In the genomic region with DNA sequence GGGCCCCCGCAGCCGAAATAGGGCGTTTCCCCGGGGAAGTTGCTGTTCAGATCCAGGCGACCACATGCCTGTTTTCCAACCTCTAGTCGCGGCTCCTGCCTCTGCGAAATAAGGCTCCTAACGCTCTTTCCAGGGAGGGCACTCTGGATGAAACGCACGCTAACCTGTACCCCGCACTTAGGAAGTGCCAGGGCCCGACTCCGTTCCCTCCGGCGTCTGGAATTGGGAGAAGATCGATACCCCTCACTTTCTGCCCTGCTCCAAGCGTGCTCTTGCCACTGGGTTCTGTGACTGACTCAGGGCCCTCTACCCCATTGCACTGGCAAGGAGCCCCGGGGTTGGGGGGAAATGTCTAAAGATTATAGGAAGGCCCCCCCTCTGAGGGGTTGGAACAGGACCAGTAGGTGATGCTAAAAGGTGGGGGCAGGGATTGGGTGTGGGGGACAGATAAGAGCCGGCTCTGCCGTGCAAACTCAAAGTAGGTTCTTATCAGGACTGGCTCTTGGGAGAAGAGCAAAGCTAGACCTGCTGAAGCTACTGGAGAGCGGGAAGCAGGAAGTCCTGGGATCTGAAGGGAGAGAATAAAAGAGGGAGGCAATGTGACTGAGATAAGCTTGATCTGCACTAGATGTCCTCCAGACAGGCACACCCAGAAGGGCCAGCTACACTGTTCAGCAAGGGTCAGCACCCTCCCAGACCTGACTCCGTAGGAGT, we compare ENCODE assay signal across 8 mouse cellular contexts. TPM values are rescaled to one million over a fixed set of nuclear protein-coding genes. Genes with fewer than 3 reads are reported as not detected.
DNase-seq lines count a peak whose midpoint lies in the region; ATAC-seq lines count a peak whose summit lies in the region.

No protein-coding gene starts in this region.

- H3K9ac ChIP-seq in hindbrain, embryonic 11.5 days (ENCODE audit: low read depth, low read length) = peak overlapping the region; percentile 60
- H3K9ac ChIP-seq in liver, embryonic 11.5 days (ENCODE audit: low read depth, low read length) = peak overlapping the region; percentile 85

- 2% methylated on average over 23 of the region's 23 CpGs for WGBS in hindbrain, embryonic 11.5 days
- under 1% methylated on average over 23 of the region's 23 CpGs for WGBS in liver, embryonic 11.5 days

- no peaks in the 10 kb centered on the region for H3K9me3 ChIP-seq in hindbrain, embryonic 11.5 days (ENCODE audit: control insufficient read depth, low read length)
- H3K9me3 ChIP-seq in liver, embryonic 11.5 days (ENCODE audit: control insufficient read depth, low read length) = no peaks in the 10 kb centered on the region

- peak overlapping the region; percentile 74 for H3K4me3 ChIP-seq in hindbrain, embryonic 11.5 days (ENCODE audit: low read depth, low read length)
- peak overlapping the region; percentile 80 for H3K4me3 ChIP-seq in liver, embryonic 11.5 days (ENCODE audit: low read depth, low read length)

- DNase-seq in right cerebral cortex, postnatal 14 days = peak; percentile 13
- no peak for DNase-seq in right cerebral cortex, postnatal 25 days
- peak; percentile 7 for DNase-seq in brain, adult 2 months (ENCODE audit: low read depth, low spot score)
- DNase-seq in hindbrain, embryonic 11.5 days (ENCODE audit: low spot score) = no peak
- peak; percentile 81 for DNase-seq in liver, embryonic 11.5 days (ENCODE audit: low spot score)
- peak; percentile 2 for DNase-seq in natural killer cell, adult 2 months (ENCODE audit: low spot score in 2 of 2)
- DNase-seq in adipocyte (ENCODE audit: low spot score) = no peak

- peak overlapping the region; percentile 88 for H3K4me2 ChIP-seq in hindbrain, embryonic 11.5 days (replicated peaks; ENCODE audit: low read depth, low read length)
- H3K4me2 ChIP-seq in liver, embryonic 11.5 days = peak overlapping the region; percentile 98

- peak; percentile 35 for ATAC-seq in erythroblast, adult 5-6 weeks (replicated peaks; ENCODE audit: low FRiP score, poor library complexity, severe bottlenecking)
- peak; percentile 28 for ATAC-seq in hindbrain, embryonic 11.5 days (ENCODE audit: low FRiP score)
- ATAC-seq in liver, embryonic 11.5 days (replicated peaks; ENCODE audit: low FRiP score) = peak; percentile 67

- no peak overlapping the region for H3K27ac ChIP-seq in hindbrain, embryonic 11.5 days (ENCODE audit: low read depth, low read length)
- peak overlapping the region; percentile 84 for H3K27ac ChIP-seq in liver, embryonic 11.5 days (ENCODE audit: low read depth, low read length)

- H3K4me1 ChIP-seq in hindbrain, embryonic 11.5 days (replicated peaks; ENCODE audit: control insufficient read depth, insufficient read depth, low read length) = no peaks in the 10 kb centered on the region
- peaks cover 20% of the 10 kb centered on the region for H3K4me1 ChIP-seq in liver, embryonic 11.5 days (replicated peaks; ENCODE audit: control insufficient read depth, insufficient read depth, low read length)

- H3K27me3 ChIP-seq in hindbrain, embryonic 11.5 days (ENCODE audit: control insufficient read depth, insufficient read depth, low read length) = peaks cover 13% of the 10 kb centered on the region
- H3K27me3 ChIP-seq in liver, embryonic 11.5 days (replicated peaks; ENCODE audit: control insufficient read depth, insufficient read depth, low read length) = no peaks in the 10 kb centered on the region

- H3K36me3 ChIP-seq in hindbrain, embryonic 11.5 days (ENCODE audit: control insufficient read depth, insufficient read depth, low read length) = no peaks in the 10 kb centered on the region
- H3K36me3 ChIP-seq in liver, embryonic 11.5 days (ENCODE audit: control insufficient read depth, insufficient read depth, low read length) = no peaks in the 10 kb centered on the region

RNA-seq across cellular contexts. Expression of gene Rybp, which starts 0.9 kb away (rescaled TPM):
- total RNA-seq in erythroblast, adult 5-6 weeks (2015; ENCODE audit: low replicate concordance) = 11.7 and 12.7 TPM in 2 replicates
- 8.6 and 9.2 TPM in 2 replicates for total RNA-seq in erythroblast, adult 5-6 weeks (2017; ENCODE audit: low replicate concordance)
- 9.8 and 9.9 TPM in 2 replicates for polyA plus RNA-seq in hindbrain, embryonic 11.5 days (2014; fragmentation: Nextera tagmentation; extraction: Ambion mirVana)
- 8.7 and 11.2 TPM in 2 replicates for polyA plus RNA-seq in liver, embryonic 11.5 days (2014; fragmentation: Nextera tagmentation; extraction: Ambion mirVana)

Comparison
In these comparisons a context has a peak if more than half of its experiments do, and no peak if none do; other contexts are left out.
1. DNase-seq: peak in right cerebral cortex, postnatal 14 days (single experiment), brain, adult 2 months (single experiment), liver, embryonic 11.5 days (single experiment) and natural killer cell, adult 2 months (2 of 2); none in right cerebral cortex, postnatal 25 days (single experiment), hindbrain, embryonic 11.5 days (single experiment) and adipocyte (single experiment).
2. Peak in every context shown above with its lines, with median percentiles within 50 percentile points of each other: ATAC-seq.